In genomic region chr2:122368995-122369739, GRCm38 (mm10) we compare ENCODE assay signal across 8 mouse cellular contexts. TPM values are rescaled to one million over a fixed set of nuclear protein-coding genes. Genes with fewer than 3 reads are reported as not detected.
A peak's percentile ranks its signal among the peaks of the same experiment; 100 is the strongest.
DNase-seq lines count a peak whose midpoint lies in the region; ATAC-seq lines count a peak whose summit lies in the region.

Gene Shf, minus strand, starts transcription at chr2:122369162.

- H3K27ac ChIP-seq in intestine, embryonic 14.5 days (ENCODE audit: low read depth), result no peak within 1 kb of the TSS

- H3K4me1 ChIP-seq in intestine, embryonic 14.5 days (replicated peaks; ENCODE audit: control insufficient read depth, insufficient read depth, low read length), result peaks cover 20% of the 10 kb centered on the region

- H3K9me3 ChIP-seq in intestine, embryonic 14.5 days (ENCODE audit: control insufficient read depth, low read length), result no peaks in the 10 kb centered on the region

- H3K36me3 ChIP-seq in intestine, embryonic 14.5 days (ENCODE audit: control insufficient read depth, insufficient read depth, low read length), result no peaks in the 10 kb centered on the region

- H3K4me2 ChIP-seq in intestine, embryonic 14.5 days (ENCODE audit: low read length), result peak within 1 kb of the TSS; percentile 66

- peak within 1 kb of the TSS; percentile 79 for H3K9ac ChIP-seq in intestine, embryonic 14.5 days (ENCODE audit: low read length)

- intact Hi-C loops in left cerebral cortex, postnatal 10 days (cut with DNase I), result loop anchor here (2.0 kb wide), 1 partner anchor 20 kb away; no protein-coding TSS in a partner anchor

- peak; percentile 95 for ATAC-seq in intestine, embryonic 14.5 days (replicated peaks; ENCODE audit: low FRiP score, low TSS enrichment, low read depth)
- peak; percentile 81 for ATAC-seq in megakaryocyte progenitor cell, adult 5-6 weeks (replicated peaks; ENCODE audit: poor library complexity)

- DNase-seq in adrenal gland, adult (ENCODE audit: inconsistent age in 2 of 2, low spot score in 1 of 2), result peak; percentile 91 to 98
- DNase-seq in embryo, embryonic 11 days, result peak; percentile 92
- DNase-seq in gastrocnemius, postnatal 25 days, result peak; percentile 94
- DNase-seq in intestine, embryonic 14.5 days (ENCODE audit: low spot score), result peak; percentile 98
- peak; percentile 79 to 92 for DNase-seq in left cerebral cortex, postnatal 10 days (ENCODE audit: extremely low spot score in 1 of 2, low spot score in 2 of 2)
- DNase-seq in right cerebral cortex, postnatal 14 days, result peak; percentile 91
- DNase-seq in urinary bladder, postnatal 25 days (ENCODE audit: low spot score), result peak; percentile 84

- under 1% methylated on average over 34 of the region's 54 CpGs for WGBS in intestine, embryonic 14.5 days

- H3K4me3 ChIP-seq in intestine, embryonic 14.5 days (ENCODE audit: low read depth, low read length), result peak within 1 kb of the TSS; percentile 79

- H3K27me3 ChIP-seq in intestine, embryonic 14.5 days (replicated peaks; ENCODE audit: control insufficient read depth, insufficient read depth, low read length), result no peaks in the 10 kb centered on the region

RNA-seq across cellular contexts. Expression of gene Shf, which starts in this region (rescaled TPM):
- total RNA-seq in gastrocnemius, postnatal 25 days (2021), result 1 to 10 TPM; 2.0 to 2.7 TPM
- 3.6 and 4.9 TPM in 2 replicates for polyA plus RNA-seq in intestine, embryonic 14.5 days (2014; fragmentation: Nextera tagmentation; extraction: Ambion mirVana)
- 10 to 100 TPM; 64.8 to 72.7 TPM for total RNA-seq in left cerebral cortex, postnatal 10 days (2021)
- total RNA-seq in megakaryocyte progenitor cell, adult 5-6 weeks (2015), result 2.2 and 3.7 TPM in 2 replicates
- 2.1 and 2.4 TPM in 2 replicates for total RNA-seq in megakaryocyte progenitor cell, adult 5-6 weeks (2017)

Comparison
In these comparisons a context has a peak if more than half of its experiments do, and no peak if none do; other contexts are left out.
1. RNA of gene Shf (total RNA-seq): 64.8 to 72.7 TPM in left cerebral cortex, postnatal 10 days; 2.1 to 3.7 TPM in megakaryocyte progenitor cell, adult 5-6 weeks and 2.0 to 2.7 TPM in gastrocnemius, postnatal 25 days; every median in the first group is over 10 times any median in the second.
2. Peak in every context shown above with its lines, with median percentiles within 50 percentile points of each other: DNase-seq.